Mouse (Mus musculus) liver, embryonic 14.5 days (tissue): ENCODE data around the gene Zfp990. TPM values are rescaled to one million over a fixed set of nuclear protein-coding genes. Genes with fewer than 3 reads are reported as not detected.
"Not testable (repeated sequence)": the region's sequence is repeated elsewhere in the genome, so short reads cannot be mapped to it uniquely, and the experiment has no call there.

Experiments used
- ATAC-seq: fragments of 200-750 bp; cut with Nextera tagmentation; 2 replicates; pipeline ENCODE4 v1.8.0; 2017; ENCODE audit warnings: moderate number of reproducible peaks, mild to moderate bottlenecking, moderate library complexity; ENCODE audit not compliant: insufficient read depth
- DNase-seq, 3 experiments: peaks; one replicate each; pipeline ENCODE4 v3.0.0-alpha.2; 2012 to 2013; ENCODE audit warnings: low read depth in 3 of 3, low spot score in 3 of 3
- H3K27ac ChIP-seq: fragments of 300-500 bp; sonication (generic); 2 replicates; pipeline ENCODE4 v1.5.1; 2014; ENCODE audit warnings: moderate library complexity, mild to moderate bottlenecking, control low read depth, inconsistent platforms
- H3K27me3 ChIP-seq: fragments of 300-500 bp; sonication (generic); 2 replicates; pipeline ENCODE4 v1.6.1; 2014; ENCODE audit warnings: mild to moderate bottlenecking, low read length, moderate library complexity; ENCODE audit not compliant: control insufficient read depth, insufficient read depth
- H3K36me3 ChIP-seq: fragments of 300-500 bp; sonication (generic); replicated peaks from 2 replicates; pipeline ENCODE4 v1.6.1; 2014; ENCODE audit warnings: low read depth; ENCODE audit not compliant: control insufficient read depth, insufficient read depth
- H3K4me1 ChIP-seq, 2 experiments: fragments of 200-500 bp in 1 of 2; fragments of 300-500 bp in 1 of 2; sonication (generic) in 1 of 2; replicated peaks; 2 replicates each; pipeline ENCODE4 v1.6.1; 2012 to 2014; ENCODE audit warnings: antibody characterized with exemption in 1 of 2, inconsistent platforms in 1 of 2, low read length in 1 of 2; ENCODE audit not compliant: control insufficient read depth in 2 of 2, insufficient read depth in 2 of 2
- H3K4me2 ChIP-seq: fragments of 300-500 bp; sonication (generic); 2 replicates; pipeline ENCODE4 v1.6.1; 2014; ENCODE audit warnings: low read depth, mild to moderate bottlenecking, control low read depth, moderate library complexity
- H3K4me3 ChIP-seq, 2 experiments: fragments of 200-500 bp in 1 of 2; fragments of 300-500 bp in 1 of 2; sonication (generic) in 1 of 2; 2 replicates each; pipeline ENCODE4 v1.5.1; 2012 to 2014; ENCODE audit warnings: low read depth in 2 of 2, low read length in 2 of 2, mild to moderate bottlenecking in 2 of 2, control low read depth in 1 of 2, inconsistent platforms in 1 of 2, moderate library complexity in 1 of 2; ENCODE audit not compliant: insufficient read depth in 1 of 2
- H3K9ac ChIP-seq: fragments of 300-500 bp; sonication (generic); replicated peaks from 2 replicates; pipeline ENCODE4 v1.6.1; 2014; ENCODE audit warnings: mild to moderate bottlenecking, control low read depth, moderate library complexity
- H3K9me3 ChIP-seq: fragments of 300-500 bp; sonication (generic); 2 replicates; pipeline ENCODE4 v1.6.1; 2016; ENCODE audit warnings: low read length, mixed read lengths; ENCODE audit not compliant: control insufficient read depth
- CTCF ChIP-seq: IDR thresholded peaks from 2 replicates; pipeline ENCODE4 v1.5.1; 2016; ENCODE audit warnings: antibody characterized with exemption, low read depth, control low read depth
- EP300 ChIP-seq: IDR thresholded peaks from 2 replicates; pipeline ENCODE4 v1.6.1; 2016; ENCODE audit warnings: antibody characterized with exemption, low read depth
- WGBS: fragments of 180-500 bp; shearing (Covaris S2); extraction: QIAGEN DNeasy Blood & Tissue Kit; methylation state at CpG from one replicate; pipeline ENCODE4 v1.1.7; 2014; ENCODE audit not compliant: insufficient replicate concordance; 5-methylcytosine and 5-hydroxymethylcytosine counted together
- polyA plus RNA-seq, 2 experiments: library from polyadenylated mRNA; depleted of rRNA in 1 of 2; stranded (reverse) in 1 of 2; unstranded in 1 of 2; fragments of >200 nt; fragmentation: Nextera tagmentation in 1 of 2; extraction: Ambion mirVana in 1 of 2; gene quantifications; 2 replicates each; pipeline versions ENCODE4 v1.2.1 to v1.2.3; 2012 to 2014

The Zfp990 gene
- polyA plus RNA-seq (2012; rRNA removed) (0.02 TPM in 1 of 2 replicates, not detected in the other), polyA plus RNA-seq (2014; fragmentation: Nextera tagmentation; extraction: Ambion mirVana) (not detected in 2 replicates)

GRCm38 (mm10) chr4:145510459-145510858 lies at the start of gene Zfp990:
TSS of gene Zfp990 (plus strand) at chr4:145510759.
- DNase-seq, H3K9me3 ChIP-seq, H3K4me3 ChIP-seq, H3K4me2 ChIP-seq, H3K27ac ChIP-seq, ATAC-seq, H3K36me3 ChIP-seq, H3K27me3 ChIP-seq, H3K9ac ChIP-seq, H3K4me1 ChIP-seq: not testable (repeated sequence)
- WGBS = 54% methylated on average over 3 of the region's 4 CpGs

DNA sequence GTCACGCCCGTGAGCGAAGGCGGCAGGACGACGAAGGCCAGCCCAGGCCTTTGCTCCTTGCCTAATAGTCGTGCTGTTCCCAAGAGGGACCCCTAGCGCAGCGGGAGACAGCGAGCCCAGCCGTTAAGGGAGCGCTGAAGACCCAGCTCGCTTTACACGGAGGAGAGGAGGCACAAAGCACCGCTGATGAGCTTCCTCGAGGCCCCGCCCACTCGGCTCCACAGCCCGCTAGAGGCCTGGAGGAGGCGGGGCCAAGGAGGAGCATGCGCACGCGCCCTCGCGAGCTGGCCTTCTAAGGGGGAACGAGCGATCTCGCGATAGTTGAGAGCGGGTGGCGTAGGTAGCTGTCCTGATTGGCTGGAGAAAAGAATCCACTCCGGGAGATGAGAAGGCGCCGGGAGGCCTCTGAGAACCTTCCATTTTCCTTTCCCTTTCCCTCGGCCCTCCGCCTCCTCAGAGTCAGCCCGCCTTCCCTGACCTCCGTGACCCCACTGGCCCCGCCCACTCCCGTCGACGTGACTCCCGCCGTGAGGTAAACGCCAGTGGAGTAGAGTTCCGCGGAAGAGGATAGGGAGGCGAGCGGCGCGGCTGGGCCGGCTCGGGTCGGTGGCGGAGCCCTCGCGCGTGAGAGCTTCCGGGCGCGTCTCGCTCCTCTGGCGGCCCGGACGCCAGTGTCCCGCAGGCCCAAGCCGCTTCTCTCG lies 46.9 kb upstream of the Zfp990 start:
- ATAC-seq, H3K27ac ChIP-seq, DNase-seq, H3K4me1 ChIP-seq, H3K36me3 ChIP-seq, H3K9me3 ChIP-seq, H3K27me3 ChIP-seq, H3K9ac ChIP-seq: not testable (repeated sequence)
- 18% methylated on average over 61 of the region's 68 CpGs for WGBS
- peak overlapping the region; percentile 45 for H3K4me2 ChIP-seq
- H3K4me3 ChIP-seq = peak overlapping the region; percentile 32 to 33; a peak in 3 of 4 replicates

- Histone ChIP-seq H3K9ac (no peak overlapping the region), H3K27me3 (no peaks in the 10 kb centered on the region), H3K4me2 (no peak overlapping the region), H3K9me3 (no peaks in the 10 kb centered on the region; the same call in 1 of the 2 replicates), H3K27ac (no peak overlapping the region), H3K36me3 (no peaks in the 10 kb centered on the region), H3K4me3 (no peak overlapping the region), H3K4me1 (no peaks in the 10 kb centered on the region)
- DNase-seq = no peak
- WGBS = 51% methylated on average over 3 of the region's 3 CpGs
- TF ChIP-seq CTCF = peak; percentile 36; the same call in 1 of the 2 replicates
- TF ChIP-seq EP300 = no peak
- no peak for ATAC-seq
Observed at GRCm38 (mm10) chr4:145478128-145478527, 32.4 kb upstream of the Zfp990 start.

GRCm38 (mm10) chr4:145480699-145481098 lies 29.9 kb upstream of the Zfp990 start:
- WGBS = 73% methylated on average over 8 of the region's 8 CpGs

GRCm38 (mm10) chr4:145489396-145489795 lies 21.2 kb upstream of the Zfp990 start:
- H3K9ac ChIP-seq = no peak overlapping the region
- DNase-seq (no peak), ATAC-seq (no peak)
- no peaks in the 10 kb centered on the region for H3K36me3 ChIP-seq
- H3K4me1 ChIP-seq = no peaks in the 10 kb centered on the region
- H3K27me3 ChIP-seq = no peaks in the 10 kb centered on the region
- no peak overlapping the region for H3K4me3 ChIP-seq
- H3K9me3 ChIP-seq = no peaks in the 10 kb centered on the region
- no peak overlapping the region for H3K4me2 ChIP-seq
- no peak overlapping the region for H3K27ac ChIP-seq
- TF ChIP-seq CTCF = no peak
- TF ChIP-seq EP300 = no peak

More at GRCm38 (mm10) chr4:145480699-145481098, 29.9 kb upstream of the Zfp990 start:
- not testable (repeated sequence) for ATAC-seq, H3K9me3 ChIP-seq, H3K27ac ChIP-seq, DNase-seq, H3K4me2 ChIP-seq, H3K9ac ChIP-seq, H3K4me1 ChIP-seq, H3K27me3 ChIP-seq, H3K4me3 ChIP-seq, H3K36me3 ChIP-seq
